Mouse (Mus musculus): ENCODE results near the gene Timm44.

Gene Timm44

GRCm38 (mm10) chr8:4275275-4276110, at the start of gene Timm44:
Gene Timm44 (minus strand): TSS chr8:4275913.
- DNase-seq (ENCODE audit: low spot score): peak; percentile 94

DNA sequence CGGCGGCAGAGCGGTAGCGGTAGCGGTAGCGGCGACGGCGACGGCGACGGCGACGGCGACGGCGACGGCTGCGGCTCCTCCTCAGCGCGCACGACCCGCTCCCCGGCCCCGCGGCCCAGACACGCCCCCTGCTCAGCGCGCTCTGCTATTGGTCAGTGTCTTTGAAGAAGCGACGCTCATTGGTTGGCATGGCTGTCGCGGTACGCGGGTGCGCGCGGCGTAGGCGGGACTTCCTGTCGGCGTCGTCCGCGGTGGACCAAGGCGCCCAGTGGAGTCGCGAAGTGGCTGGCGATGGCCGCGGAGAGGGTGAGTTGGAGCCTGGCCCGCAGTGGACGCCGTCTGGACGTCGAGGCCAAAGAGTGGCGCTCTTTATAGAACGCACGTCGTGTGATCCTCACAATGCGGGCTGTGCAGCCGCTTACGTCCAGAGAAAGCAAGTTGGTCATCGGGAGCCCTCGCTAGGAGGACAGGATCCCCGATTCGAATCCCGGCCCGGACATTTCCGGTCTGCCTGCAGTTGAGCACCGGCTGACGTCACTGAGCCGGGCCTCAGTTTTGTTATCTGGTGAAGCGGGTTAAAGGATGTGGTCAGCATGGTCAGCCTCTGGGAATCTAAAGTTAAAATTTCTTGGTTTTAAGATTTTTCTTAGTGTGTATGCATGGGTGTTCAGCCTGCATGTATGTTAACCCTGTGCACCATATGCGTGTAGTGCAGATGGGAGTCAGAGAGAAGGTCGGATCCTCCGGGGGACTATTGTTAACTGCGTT, 49.5 kb upstream of the Timm44 start, which contains the start of the genes Ccl25 and Elavl1:
Gene Ccl25, plus strand, starts transcription at position 228 of the 768 bp plus-strand sequence.
Gene Elavl1, minus strand, starts transcription at position 431 of the 768 bp plus-strand sequence.
- DNase-seq (ENCODE audit: low spot score): peak; percentile 96

DNA sequence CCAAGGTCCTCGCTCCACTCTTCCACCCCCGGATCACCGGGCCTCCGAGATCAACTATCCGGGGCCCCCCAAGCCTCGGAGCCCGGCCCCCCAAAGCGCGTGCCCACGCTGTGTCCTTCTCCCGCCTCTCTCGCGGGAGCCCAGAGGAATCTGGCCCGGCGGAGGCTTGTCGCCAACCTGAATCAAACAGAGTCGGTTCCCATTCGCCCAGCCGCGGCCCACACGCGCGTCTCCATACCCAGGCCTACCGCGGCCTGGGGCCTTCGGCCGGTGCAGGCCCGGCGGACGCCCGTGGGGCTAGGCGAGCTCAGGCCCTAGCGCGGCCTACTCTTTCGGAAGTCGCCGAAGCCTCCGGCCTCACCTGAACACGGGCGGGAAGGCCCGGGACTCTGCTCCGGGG, 48.8 kb upstream of the Timm44 start:
- DNase-seq (ENCODE audit: low spot score): no peak

DNA sequence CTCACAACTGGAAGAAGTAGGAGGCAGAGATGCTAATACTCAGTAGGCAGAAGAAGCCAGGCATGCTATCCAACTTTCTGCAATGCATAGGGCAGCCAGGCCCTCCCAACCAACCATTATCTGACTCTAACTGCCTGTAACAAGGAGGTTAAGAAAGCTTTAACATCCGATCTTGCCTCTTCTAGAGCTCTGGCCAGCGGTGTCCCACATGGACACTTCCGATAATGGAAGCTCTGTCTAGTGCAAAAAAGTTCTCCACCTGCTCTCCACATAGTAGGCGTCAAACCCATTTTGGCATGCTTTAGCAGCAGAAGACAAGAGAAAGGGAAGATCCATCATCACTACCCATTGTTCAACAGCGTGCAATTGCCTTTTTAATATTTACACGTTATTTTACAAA, 48.2 kb upstream of the Timm44 start:
- DNase-seq (ENCODE audit: low spot score): no peak

DNA sequence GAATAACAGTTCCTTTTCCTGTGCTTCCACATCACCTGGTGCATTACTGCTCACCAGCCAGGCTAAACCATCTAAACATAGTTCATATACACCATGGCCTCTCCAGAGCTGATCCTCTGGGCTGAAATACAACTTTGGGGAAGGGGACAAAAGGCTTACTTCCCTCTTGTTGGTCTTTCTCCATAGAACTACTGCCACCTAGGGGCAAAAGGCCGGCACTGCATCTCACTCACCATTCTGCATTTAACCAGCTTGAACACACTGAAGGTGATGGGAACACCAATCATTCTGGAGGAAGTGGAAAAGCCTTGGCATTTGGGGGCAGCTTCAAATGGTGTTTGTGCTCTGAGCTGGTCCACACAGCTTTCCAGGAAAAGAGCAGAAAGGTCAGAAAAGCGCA, 46.8 kb upstream of the Timm44 start:
- DNase-seq (ENCODE audit: low spot score): peak; percentile 68

DNA sequence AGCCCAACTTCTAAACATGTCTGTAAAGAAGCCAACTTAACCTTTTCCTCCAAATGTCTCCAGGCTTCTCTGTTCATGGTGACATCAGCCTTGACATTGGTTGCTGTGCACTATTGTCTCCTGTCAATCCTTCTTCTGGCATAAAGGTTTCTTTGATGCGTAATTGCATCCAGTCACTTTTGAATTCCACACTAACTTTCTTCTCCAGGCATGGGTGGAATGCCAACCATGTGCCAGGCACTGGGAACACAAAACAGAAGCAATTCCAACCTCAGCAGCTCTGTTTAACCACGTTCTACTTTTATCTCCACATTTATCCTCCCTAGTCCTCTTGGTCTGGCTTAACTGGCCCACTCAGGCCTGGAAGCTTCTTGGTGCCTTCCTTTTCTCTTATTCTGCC, 45.3 kb upstream of the Timm44 start:
- no peak for DNase-seq (ENCODE audit: low spot score)

DNA sequence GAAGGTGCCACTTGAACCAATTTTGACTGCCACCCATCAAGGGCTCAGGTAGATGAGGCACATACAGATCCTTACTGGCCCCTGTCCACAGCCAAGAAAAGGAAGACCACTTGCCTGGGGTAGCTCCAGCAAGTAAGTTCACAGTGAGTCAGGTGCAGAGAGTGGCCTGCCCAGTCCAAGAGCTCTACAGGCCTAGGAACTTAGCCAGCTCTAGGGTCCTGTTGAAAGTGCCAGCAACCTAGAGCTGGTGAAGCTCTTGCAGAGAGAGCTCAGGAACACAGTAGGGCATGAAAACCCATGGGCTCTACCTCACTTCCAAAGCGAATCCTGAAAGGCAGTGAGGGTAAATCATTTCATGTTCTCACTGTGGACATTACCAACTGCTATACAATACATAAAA, 44.7 kb upstream of the Timm44 start:
- DNase-seq (ENCODE audit: low spot score): no peak

DNA sequence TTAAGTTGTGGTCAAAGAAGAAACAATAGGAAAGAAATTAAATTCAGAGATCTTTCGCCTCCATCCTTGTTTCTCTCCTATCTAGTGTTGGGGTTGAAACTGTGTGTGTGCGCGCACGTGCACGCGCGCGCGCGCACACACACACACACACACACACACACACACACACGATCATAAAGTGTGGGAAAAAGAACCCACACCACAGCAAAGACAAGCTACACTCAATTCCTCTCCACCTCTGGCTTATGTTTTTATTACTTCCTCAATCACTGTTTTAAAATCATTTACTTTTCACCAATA, 43.8 kb upstream of the Timm44 start:
- DNase-seq (ENCODE audit: low spot score): no peak

DNA sequence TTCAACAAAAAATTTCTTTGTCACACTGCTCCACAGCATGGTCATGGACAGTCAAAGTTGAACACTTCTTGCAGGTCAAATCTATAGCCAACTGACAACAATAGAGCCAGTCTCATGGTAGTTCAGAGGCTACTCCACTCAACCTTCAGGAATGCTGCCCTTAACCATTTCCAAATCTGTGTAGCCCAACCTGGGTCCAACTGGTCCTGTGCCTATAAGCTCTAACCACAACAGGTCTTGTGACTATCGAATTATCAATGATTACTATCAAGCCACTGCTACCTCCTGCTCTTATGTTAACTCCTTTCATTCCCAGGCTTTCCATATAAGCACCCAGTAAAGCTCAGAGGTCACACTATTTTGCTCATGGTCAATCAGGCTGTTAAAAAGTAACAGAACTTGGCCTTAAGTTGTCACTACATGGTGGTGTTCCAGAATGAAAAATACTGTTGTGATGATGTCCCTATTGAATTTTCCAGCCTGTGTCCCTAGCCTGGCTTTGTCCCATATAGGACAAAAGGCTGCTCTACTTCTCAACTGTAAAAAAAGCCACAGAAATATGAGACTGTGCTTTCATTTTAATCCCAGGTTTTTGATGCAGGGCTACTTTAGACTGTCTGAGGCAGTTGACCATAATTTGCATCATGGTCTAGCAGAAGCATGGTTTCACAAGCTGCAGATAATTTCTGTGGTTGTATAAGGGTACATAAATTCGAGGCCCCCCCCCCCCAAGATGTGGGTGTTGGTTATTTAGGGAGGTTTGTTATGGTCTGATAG, 43.3 kb upstream of the Timm44 start:
- no peak for DNase-seq (ENCODE audit: low spot score)

DNA sequence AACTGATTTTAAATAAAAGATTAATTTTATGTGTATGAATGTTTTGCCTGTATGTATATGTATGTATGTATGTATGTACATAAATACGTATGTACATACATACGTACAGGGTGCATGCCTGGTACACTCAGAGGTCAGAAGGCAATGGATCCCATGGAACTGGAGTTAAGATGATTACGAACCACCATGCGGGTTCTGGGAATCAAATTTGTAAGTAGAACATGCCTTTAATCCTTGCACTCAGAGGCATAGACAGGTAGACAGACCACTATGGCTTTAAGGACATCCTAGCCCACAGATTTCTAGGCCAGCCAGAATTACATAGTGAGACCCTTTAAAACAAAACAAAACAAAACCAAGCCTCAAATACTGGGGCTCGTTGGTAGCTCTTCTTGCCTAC, 42.4 kb upstream of the Timm44 start:
- DNase-seq (ENCODE audit: low spot score): no peak

GRCm38 (mm10) chr8:4314852-4315251, 39.1 kb upstream of the Timm44 start:
- no peak for DNase-seq (ENCODE audit: low spot score)

- DNase-seq (ENCODE audit: low spot score): no peak
Measured at GRCm38 (mm10) chr8:4313254-4314124, 37.8 kb upstream of the Timm44 start.

DNA sequence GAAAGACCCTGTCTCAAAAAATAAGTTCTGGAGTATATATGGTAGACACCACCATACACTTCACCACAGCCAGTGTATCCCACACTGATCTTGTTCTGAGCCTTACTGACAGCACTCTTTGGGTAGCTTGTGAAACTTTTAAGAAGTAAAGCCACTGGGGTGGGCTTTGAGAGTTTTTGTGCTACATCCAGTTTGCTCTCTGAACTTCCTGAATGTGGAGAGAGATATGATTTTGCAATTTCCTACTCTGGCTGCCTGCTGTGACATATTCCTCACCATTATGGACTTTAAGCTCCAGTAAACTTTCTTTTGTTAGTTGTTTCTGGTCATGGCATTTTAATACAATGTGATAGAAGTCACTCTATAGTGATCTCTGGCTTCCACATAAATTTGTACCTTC, 36.4 kb upstream of the Timm44 start:
- DNase-seq (ENCODE audit: low spot score): no peak

DNA sequence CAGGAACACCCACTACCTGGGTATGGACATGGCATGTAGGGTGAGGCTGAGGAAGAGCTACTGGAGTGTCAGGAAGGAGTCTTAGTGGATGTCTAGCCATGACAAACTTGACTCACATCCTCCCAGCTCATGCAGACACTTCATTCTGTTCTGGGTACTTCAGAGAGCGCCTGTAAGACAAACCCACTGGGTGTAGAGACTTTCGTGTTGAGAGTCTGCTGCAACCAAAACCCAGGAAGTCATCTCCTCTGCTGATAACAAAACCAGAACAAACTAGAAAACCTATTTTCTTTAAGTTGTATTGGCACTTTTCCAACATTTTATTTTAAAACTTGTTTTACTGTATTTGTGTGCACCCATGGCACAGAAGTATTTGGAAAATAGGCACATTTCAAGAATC, 30.1 kb upstream of the Timm44 start:
- DNase-seq (ENCODE audit: low spot score): no peak

GRCm38 (mm10) chr8:4304124-4304547, 28.4 kb upstream of the Timm44 start:
- DNase-seq (ENCODE audit: low spot score): no peak

DNA sequence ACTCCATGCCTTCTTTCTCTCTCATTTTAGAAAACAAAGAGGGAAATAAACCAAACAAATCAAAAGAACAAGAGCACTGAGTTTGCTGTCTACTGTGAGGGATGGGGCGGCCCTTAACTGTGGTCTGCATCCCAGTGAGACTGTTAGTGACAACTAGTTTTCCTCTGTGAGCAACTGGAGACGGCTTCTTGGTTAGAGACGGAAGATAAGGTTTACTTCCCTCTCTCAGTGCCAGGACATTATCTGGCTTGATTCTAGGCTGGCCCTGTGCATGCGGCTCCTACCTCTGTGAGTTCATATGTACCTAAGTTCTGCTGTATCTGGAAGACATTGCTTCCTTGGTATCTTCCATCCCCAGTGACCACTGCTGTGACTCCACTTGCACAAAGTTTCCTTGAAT, 22.1 kb upstream of the Timm44 start:
- DNase-seq (ENCODE audit: low spot score): no peak

DNA sequence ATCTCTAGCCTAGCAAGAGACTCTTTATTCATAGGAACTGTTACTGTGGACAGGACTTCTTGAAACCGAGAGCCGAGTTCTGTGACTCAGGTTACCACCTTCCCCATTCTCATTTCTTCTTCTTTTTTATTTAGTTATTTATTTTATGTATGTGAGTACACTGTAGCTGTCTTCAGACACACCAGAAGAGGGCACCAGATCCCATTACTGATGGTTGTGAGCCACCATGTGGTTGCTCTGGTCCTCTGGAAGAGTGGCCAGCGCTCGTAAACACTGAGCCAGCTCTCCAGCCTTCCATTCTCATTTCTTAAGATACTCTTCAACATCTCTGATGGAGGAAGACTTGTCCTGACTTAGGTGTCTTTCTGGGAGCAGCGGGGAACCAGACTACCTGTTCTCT, 17.0 kb upstream of the Timm44 start:
- DNase-seq (ENCODE audit: low spot score): no peak

DNA sequence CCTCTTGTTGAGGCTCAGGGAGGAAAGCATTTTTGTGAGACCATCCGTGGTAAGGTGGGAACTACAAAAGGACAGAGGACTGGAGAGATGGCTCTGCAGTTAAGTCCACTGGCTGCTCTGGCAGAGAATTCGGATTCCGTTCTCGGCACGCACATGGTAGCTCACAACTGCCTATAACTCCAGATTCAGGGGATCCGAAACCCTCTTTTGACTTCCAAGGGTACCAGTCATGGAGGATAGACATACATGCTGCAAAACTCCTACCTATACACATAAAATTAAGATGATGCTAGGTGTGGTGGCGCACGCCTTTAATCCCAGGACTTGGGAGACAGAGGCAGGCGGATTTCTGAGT, 375 bp upstream of the Timm44 start:
- no peak for DNase-seq (ENCODE audit: low spot score)

GRCm38 (mm10) chr8:4269609-4270008, 6.1 kb downstream of the Timm44 start:
- DNase-seq (ENCODE audit: low spot score): no peak

GRCm38 (mm10) chr8:4267627-4268026, 8.1 kb downstream of the Timm44 start:
- no peak for DNase-seq (ENCODE audit: low spot score)

GRCm38 (mm10) chr8:4265160-4265914, 10.4 kb downstream of the Timm44 start:
- no peak for DNase-seq (ENCODE audit: low spot score)
